Mouse (Mus musculus) CH12.LX (cell line): Measurements from ENCODE around the gene Tbc1d2b. TPM values are rescaled to one million over a fixed set of nuclear protein-coding genes. Genes with fewer than 3 reads are reported as not detected.

ENCODE experiments used
- DNase-seq: peaks from one replicate; pipeline ENCODE4 v3.0.0-alpha.2; 2013; ENCODE audit errors: extremely low read depth
- H3K27ac ChIP-seq: 2 replicates; pipeline ENCODE4 v1.5.1; 2012; ENCODE audit warnings: low read depth, mild to moderate bottlenecking, control low read depth, moderate library complexity; ENCODE audit not compliant: insufficient read depth
- H3K27me3 ChIP-seq: replicated peaks from 2 replicates; pipeline ENCODE3; 2012; ENCODE audit warnings: inconsistent platforms
- H3K36me3 ChIP-seq, 2 experiments: replicated peaks in 1 of 2; 2 replicates each; pipeline versions ENCODE3 to v1.6.1; 2012; ENCODE audit warnings: inconsistent platforms in 1 of 2, low read length in 1 of 2, mild to moderate bottlenecking in 1 of 2, mixed read lengths in 1 of 2, moderate library complexity in 1 of 2; ENCODE audit not compliant: control insufficient read depth in 1 of 2, insufficient read depth in 1 of 2
- H3K4me1 ChIP-seq, 2 experiments: 2 replicates each; pipeline ENCODE4 v1.6.1; 2012; ENCODE audit warnings: inconsistent platforms in 1 of 2, moderate library complexity in 1 of 2; ENCODE audit not compliant: insufficient read depth in 2 of 2, control insufficient read depth in 1 of 2
- H3K4me2 ChIP-seq: 2 replicates; pipeline ENCODE4 v1.6.1; 2012; ENCODE audit warnings: low read depth, mild to moderate bottlenecking, control low read depth; ENCODE audit not compliant: poor library complexity, insufficient read depth, severe bottlenecking
- H3K4me3 ChIP-seq, 3 experiments: fragments of 150-350 bp in 1 of 3; sonication (generic) in 1 of 3; replicated peaks in 1 of 3; 2 replicates each; pipeline versions ENCODE3 to v1.5.1; 2011 to 2012; ENCODE audit warnings: low read depth in 2 of 3, low read length in 2 of 3, mild to moderate bottlenecking in 2 of 3, moderate library complexity in 2 of 3, control low read depth in 1 of 3, improper control_type of control experiment in 1 of 3, inconsistent platforms in 1 of 3, mixed read lengths in 1 of 3; ENCODE audit not compliant: poor library complexity in 1 of 3
- H3K79me2 ChIP-seq: replicated peaks from 2 replicates; pipeline ENCODE4 v1.6.1; 2012; ENCODE audit warnings: mild to moderate bottlenecking, moderate library complexity; ENCODE audit not compliant: control insufficient read depth, poor library complexity, insufficient read depth, severe bottlenecking; ENCODE audit errors: extremely low read depth
- H3K9ac ChIP-seq: 2 replicates; pipeline ENCODE4 v1.6.1; 2012; ENCODE audit warnings: low read depth, mild to moderate bottlenecking, control low read depth, moderate library complexity; ENCODE audit not compliant: insufficient read depth
- H3K9me3 ChIP-seq: replicated peaks from 2 replicates; pipeline ENCODE3; 2012; ENCODE audit warnings: low read length, inconsistent platforms, mixed read lengths
- CHD2 ChIP-seq: IDR thresholded peaks from 2 replicates; pipeline ENCODE4 v1.6.1; 2011; ENCODE audit warnings: low read length, improper control_type of control experiment
- CTCF ChIP-seq, 2 experiments: IDR thresholded peaks in 1 of 2; conservative IDR thresholded peaks in 1 of 2; 2 replicates each; pipeline ENCODE4 v1.5.1; 2011 to 2012; ENCODE audit warnings: low read depth in 2 of 2, low read length in 2 of 2, improper control_type of control experiment in 1 of 2, inconsistent platforms in 1 of 2, mild to moderate bottlenecking in 1 of 2, moderate library complexity in 1 of 2
- E2F4 ChIP-seq: IDR thresholded peaks from 2 replicates; pipeline ENCODE4 v1.6.1; 2011; ENCODE audit warnings: low read depth, low read length, improper control_type of control experiment; ENCODE audit not compliant: insufficient replicate concordance
- GABPA ChIP-seq: IDR thresholded peaks from 2 replicates; pipeline ENCODE4 v1.6.1; 2012; ENCODE audit warnings: low read depth, low read length, improper control_type of control experiment, inconsistent platforms; ENCODE audit not compliant: insufficient replicate concordance
- IRF4 ChIP-seq: IDR thresholded peaks from 2 replicates; pipeline ENCODE4 v1.6.1; 2014; ENCODE audit warnings: low read depth, mild to moderate bottlenecking, inconsistent platforms, low read length, improper control_type of control experiment
- JUN ChIP-seq: IDR thresholded peaks from 2 replicates; pipeline ENCODE4 v1.6.1; 2011; ENCODE audit warnings: low read depth, mild to moderate bottlenecking, low read length, improper control_type of control experiment, moderate library complexity; ENCODE audit not compliant: insufficient read depth
- JUND ChIP-seq: conservative IDR thresholded peaks from 2 replicates; pipeline ENCODE4 v1.6.1; 2011; ENCODE audit warnings: low read depth, low read length, improper control_type of control experiment
- MAFK ChIP-seq: IDR thresholded peaks from 2 replicates; pipeline ENCODE4 v1.6.1; 2011; ENCODE audit warnings: low read length, improper control_type of control experiment; ENCODE audit not compliant: insufficient replicate concordance
- MAX ChIP-seq: IDR thresholded peaks from 2 replicates; pipeline ENCODE4 v1.6.1; 2011; ENCODE audit warnings: low read length, improper control_type of control experiment
- MAZ ChIP-seq: IDR thresholded peaks from 2 replicates; pipeline ENCODE4 v1.6.1; 2012; ENCODE audit warnings: low read depth, mild to moderate bottlenecking, inconsistent platforms, low read length, improper control_type of control experiment, moderate library complexity
- MEF2A ChIP-seq: IDR thresholded peaks from 2 replicates; pipeline ENCODE4 v1.6.1; 2014; ENCODE audit warnings: low read depth, mild to moderate bottlenecking, inconsistent platforms, low read length, improper control_type of control experiment, borderline replicate concordance
- MYC ChIP-seq: IDR thresholded peaks from 2 replicates; pipeline ENCODE4 v1.6.1; 2011; ENCODE audit warnings: low read depth, mild to moderate bottlenecking, improper control_type of control experiment, low read length
- NELFE ChIP-seq: IDR thresholded peaks from 2 replicates; pipeline ENCODE4 v1.6.1; 2011; ENCODE audit warnings: low read depth, low read length, improper control_type of control experiment
- NRF1 ChIP-seq: IDR thresholded peaks from 2 replicates; pipeline ENCODE4 v1.6.1; 2014; ENCODE audit warnings: low read depth, mild to moderate bottlenecking, inconsistent platforms, low read length, improper control_type of control experiment, moderate library complexity
- PAX5 ChIP-seq: IDR thresholded peaks from 2 replicates; pipeline ENCODE4 v1.6.1; 2012; ENCODE audit warnings: low read length, inconsistent platforms, mixed read lengths
- RAD21 ChIP-seq: IDR thresholded peaks from 2 replicates; pipeline ENCODE4 v1.6.1; 2011; ENCODE audit warnings: low read depth, mild to moderate bottlenecking, low read length, improper control_type of control experiment, moderate library complexity
- RCOR1 ChIP-seq: conservative IDR thresholded peaks from 2 replicates; pipeline ENCODE4 v1.6.1; 2012; ENCODE audit warnings: low read depth, mild to moderate bottlenecking, inconsistent platforms, low read length, improper control_type of control experiment
- SIN3A ChIP-seq: IDR thresholded peaks from 2 replicates; pipeline ENCODE4 v1.6.1; 2012; ENCODE audit warnings: low read length, improper control_type of control experiment, inconsistent platforms
- SMC3 ChIP-seq: IDR thresholded peaks from 2 replicates; pipeline ENCODE4 v1.6.1; 2011; ENCODE audit warnings: low read depth, low read length, improper control_type of control experiment
- TCF12 ChIP-seq: IDR thresholded peaks from 2 replicates; pipeline ENCODE4 v1.6.1; 2014; ENCODE audit warnings: low read depth, mild to moderate bottlenecking, inconsistent platforms, low read length, improper control_type of control experiment
- USF2 ChIP-seq: conservative IDR thresholded peaks from 2 replicates; pipeline ENCODE4 v1.6.1; 2011; ENCODE audit warnings: low read depth, low read length, improper control_type of control experiment
- ZC3H11A ChIP-seq: IDR thresholded peaks from 2 replicates; pipeline ENCODE4 v1.6.1; 2012; ENCODE audit warnings: low read depth, mild to moderate bottlenecking, inconsistent platforms, low read length, improper control_type of control experiment
- ZMIZ1 ChIP-seq: IDR thresholded peaks from 2 replicates; pipeline ENCODE4 v1.6.1; 2012; ENCODE audit warnings: low read depth, mild to moderate bottlenecking, inconsistent platforms, low read length, improper control_type of control experiment
- ZNF384 ChIP-seq: IDR thresholded peaks from 2 replicates; pipeline ENCODE4 v1.6.1; 2012; ENCODE audit warnings: low read depth, low read length, improper control_type of control experiment, inconsistent platforms
- dilution Hi-C: fragments of 300-500 bp; cut with MboI; formaldehyde crosslinking; loops from 2 replicates; pipeline ENCODE4 v1.14.3; 2020; ENCODE audit warnings: low sequenced_read_pairs; ENCODE audit not compliant: extremely low pct_unique_long_range_greater_than_20kb, extremely low pct_ligation_motif_present
- in situ Hi-C: fragments of 300-500 bp; cut with MboI; formaldehyde crosslinking; loops from 3 replicates; pipeline ENCODE4 v1.14.3; 2019; ENCODE audit warnings: low sequenced_read_pairs, low pct_ligation_motif_present, low pct_unique_long_range_greater_than_20kb, mixed read lengths
- polyA plus RNA-seq: library from polyadenylated mRNA; unstranded; fragments of >175 nt; gene quantifications from 2 replicates; pipeline ENCODE4 v1.2.1, GENCODE M21; 2012; ENCODE audit warnings: low read depth; ENCODE audit not compliant: insufficient read length
- total RNA-seq, 2 experiments: library from RNA; depleted of rRNA; stranded (reverse); fragments of 300-350 nt in 1 of 2; fragments of >200 nt in 1 of 2; gene quantifications; 2 replicates each; pipeline ENCODE4 v1.2.3; 2012 to 2014

Gene Tbc1d2b
- total and polyA plus RNA-seq, 3 experiments, result 0.60 to 1.3 (median 0.76) TPM

DNA sequence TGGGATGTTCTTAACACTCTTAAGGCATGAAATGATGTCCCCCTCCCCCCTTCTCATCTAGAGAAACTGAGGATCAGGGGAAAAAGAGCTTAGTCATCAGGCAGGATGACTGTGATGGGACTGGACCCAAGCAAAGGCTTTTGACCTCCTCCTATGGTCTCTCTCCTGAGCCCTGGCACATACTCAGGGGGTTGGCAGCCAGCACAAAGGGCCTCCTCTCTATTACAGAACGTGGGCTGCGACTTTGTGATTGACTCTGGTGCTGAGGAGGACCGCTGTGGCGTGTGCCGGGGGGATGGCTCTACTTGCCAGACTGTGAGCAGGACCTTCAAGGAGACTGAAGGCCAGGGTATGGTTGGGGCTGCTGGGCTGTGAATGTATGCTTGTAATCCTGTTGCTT is 81.2 kb downstream of the Tbc1d2b start:
- no peaks in the 10 kb centered on the region for H3K9me3 ChIP-seq
- H3K27ac ChIP-seq, result no peak overlapping the region
- no peaks in the 10 kb centered on the region for H3K27me3 ChIP-seq
- no peak overlapping the region for H3K9ac ChIP-seq
- dilution Hi-C loops, result no loop called here
- TF ChIP-seq ZC3H11A, result no peak
- no peak for TF ChIP-seq TCF12
- no peak for TF ChIP-seq MYC
- no peak for TF ChIP-seq NRF1
- no peak for TF ChIP-seq SMC3
- no peak for TF ChIP-seq CHD2
- no peak for TF ChIP-seq SIN3A
- no peak for TF ChIP-seq CTCF (conservative IDR thresholded peaks at IDR 0.05 in 1 of 2, IDR thresholded peaks at IDR 0.05 in 1 of 2; ENCODE audit: low read depth in 2 of 2, low read length in 2 of 2)
- no peak for TF ChIP-seq USF2
- TF ChIP-seq ZNF384, result no peak
- no peak for TF ChIP-seq ZMIZ1
- peaks cover 39 to 97% of the 10 kb centered on the region in 2 experiments for H3K36me3 ChIP-seq
- no peak overlapping the region for H3K4me3 ChIP-seq
- in situ Hi-C loops, result no loop called here
- no peak overlapping the region for H3K4me2 ChIP-seq
- peaks cover 19 to 55% of the 10 kb centered on the region in 2 experiments for H3K4me1 ChIP-seq
- no peaks in the 10 kb centered on the region for H3K79me2 ChIP-seq
- no peak for DNase-seq

DNA sequence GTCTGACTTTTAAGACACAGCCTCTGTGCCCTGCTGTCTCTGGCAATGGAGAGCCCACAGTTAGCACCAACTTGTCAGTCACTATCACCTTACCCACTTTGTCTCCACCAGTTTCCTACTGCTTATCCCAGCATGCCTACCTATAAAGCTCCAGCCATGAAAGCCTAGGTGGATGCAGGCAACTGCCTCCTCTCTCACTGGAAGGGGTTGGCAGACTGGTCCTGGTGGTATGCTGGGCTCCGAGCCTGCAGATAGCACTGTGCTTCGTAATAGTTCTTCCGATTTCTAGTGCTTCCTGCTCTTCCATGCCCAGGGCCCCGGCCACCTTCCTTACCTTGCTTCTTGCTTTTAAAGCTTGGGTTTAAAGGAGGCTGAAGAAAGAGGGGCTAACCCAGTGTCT is 81.7 kb downstream of the Tbc1d2b start:
- Histone ChIP-seq H3K27me3 (no peaks in the 10 kb centered on the region), H3K4me3 (no peak overlapping the region), H3K79me2 (no peaks in the 10 kb centered on the region), H3K36me3 (peaks cover 39 to 97% of the 10 kb centered on the region in 2 experiments), H3K4me1 (peaks cover 23 to 58% of the 10 kb centered on the region in 2 experiments), H3K4me2 (no peak overlapping the region), H3K9me3 (no peaks in the 10 kb centered on the region), H3K27ac (no peak overlapping the region), H3K9ac (no peak overlapping the region)
- TF ChIP-seq MAX (no peak), MEF2A (no peak), PAX5 (no peak), RAD21 (no peak), JUND (no peak), GABPA (no peak), JUN (no peak), MAFK (no peak), NRF1 (no peak), NELFE (no peak), E2F4 (no peak), ZNF384 (no peak), USF2 (no peak), MAZ (no peak), IRF4 (no peak), TCF12 (no peak), RCOR1 (no peak)
- in situ Hi-C loops, result no loop called here
- dilution Hi-C loops, result no loop called here
- no peak for DNase-seq
